Mouse (Mus musculus): ENCODE measurements around the gene Itpr1.

GRCm38 (mm10) chr6:108540441-108540840, 327.5 kb downstream of the Itpr1 start:
- no peak for TF ChIP-seq CTCF (IDR thresholded peaks at IDR 0.05; ENCODE audit: extremely low read depth, insufficient read length, insufficient replicate concordance, low read depth, low read length)
- TF ChIP-seq POLR2A (IDR thresholded peaks at IDR 0.05; ENCODE audit: low read depth, low read length), result no peak
